Mouse (Mus musculus): ENCODE measurements around the gene Scamp2.

- TF ChIP-seq CTCF (IDR thresholded peaks at IDR 0.05; ENCODE audit: borderline replicate concordance, insufficient read depth, low read depth, low read length) (peak; percentile 47; the same call in 1 of the 2 replicates), POLR2A (IDR thresholded peaks at IDR 0.05; ENCODE audit: borderline replicate concordance, insufficient read depth, low read length) (no peak)
Observed at GRCm38 (mm10) chr9:57566846-57567245, 6.1 kb downstream of the Scamp2 start.
